Mouse (Mus musculus) kidney, postnatal 10 days (tissue): ENCODE data around the gene Nipa1.

Experiments
- DNase-seq: peaks from one replicate; pipeline ENCODE4 v3.0.0; 2021; ENCODE audit warnings: mixed read lengths

The Nipa1 gene

GRCm38 (mm10) chr7:55998997-55999396 is 20.8 kb downstream of the Nipa1 start:
- no peak for DNase-seq

DNA sequence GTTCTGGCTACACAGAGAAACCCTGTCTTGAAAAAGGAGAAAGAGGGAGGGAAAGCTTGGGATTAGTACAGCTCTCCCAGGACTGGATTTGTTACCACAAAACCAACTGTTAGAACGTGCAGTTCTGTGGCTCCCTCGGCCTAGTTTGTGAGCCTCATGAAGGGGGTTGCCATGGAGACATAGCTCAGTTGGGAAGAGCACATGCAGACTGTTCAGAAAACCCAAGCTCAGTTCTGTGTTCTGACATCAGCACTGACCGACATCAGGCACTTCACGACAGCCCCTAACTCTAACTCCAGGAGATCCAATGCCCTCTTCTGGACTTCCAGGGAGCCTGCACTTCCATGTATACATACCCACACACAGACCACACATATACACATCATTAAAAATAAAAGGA is 24.7 kb downstream of the Nipa1 start:
- DNase-seq: no peak

DNA sequence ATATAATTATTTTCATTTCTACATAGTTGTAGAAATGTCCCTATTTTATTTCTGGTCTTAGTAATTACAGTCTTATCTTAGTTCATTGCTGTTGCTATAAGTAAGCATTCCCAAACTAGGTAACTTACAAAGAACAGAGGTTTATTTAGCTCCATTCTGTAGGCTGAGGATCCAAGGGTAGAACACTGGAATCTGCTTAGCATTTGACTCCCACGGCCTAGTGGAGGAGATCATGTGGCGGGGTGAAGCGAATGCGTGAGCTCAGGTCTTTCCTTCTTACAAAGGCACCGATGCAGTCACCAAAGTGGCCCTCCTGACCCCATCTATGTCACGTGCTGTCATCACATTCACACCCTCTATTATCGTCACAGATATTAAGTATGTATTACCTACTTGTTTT is 27.9 kb downstream of the Nipa1 start:
- DNase-seq: no peak

DNA sequence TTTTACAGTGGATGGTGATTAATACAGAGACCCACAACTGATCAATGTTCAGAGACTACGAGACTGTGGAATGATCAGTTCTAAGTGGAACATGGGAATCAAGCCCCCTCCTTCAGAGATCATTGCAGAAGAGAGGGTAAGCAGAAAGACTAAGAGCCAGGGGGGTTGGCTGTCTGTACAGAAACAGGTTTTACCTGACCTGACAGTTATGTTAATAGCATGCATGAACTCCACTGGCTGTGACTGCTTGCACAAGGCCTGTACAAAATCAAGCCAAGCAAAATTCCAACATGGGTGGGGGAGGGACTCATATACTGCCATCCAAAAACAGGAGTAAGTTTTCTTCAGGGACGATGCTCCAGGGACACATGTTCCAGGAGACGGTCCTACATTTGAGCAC is 28.6 kb downstream of the Nipa1 start:
- no peak for DNase-seq

DNA sequence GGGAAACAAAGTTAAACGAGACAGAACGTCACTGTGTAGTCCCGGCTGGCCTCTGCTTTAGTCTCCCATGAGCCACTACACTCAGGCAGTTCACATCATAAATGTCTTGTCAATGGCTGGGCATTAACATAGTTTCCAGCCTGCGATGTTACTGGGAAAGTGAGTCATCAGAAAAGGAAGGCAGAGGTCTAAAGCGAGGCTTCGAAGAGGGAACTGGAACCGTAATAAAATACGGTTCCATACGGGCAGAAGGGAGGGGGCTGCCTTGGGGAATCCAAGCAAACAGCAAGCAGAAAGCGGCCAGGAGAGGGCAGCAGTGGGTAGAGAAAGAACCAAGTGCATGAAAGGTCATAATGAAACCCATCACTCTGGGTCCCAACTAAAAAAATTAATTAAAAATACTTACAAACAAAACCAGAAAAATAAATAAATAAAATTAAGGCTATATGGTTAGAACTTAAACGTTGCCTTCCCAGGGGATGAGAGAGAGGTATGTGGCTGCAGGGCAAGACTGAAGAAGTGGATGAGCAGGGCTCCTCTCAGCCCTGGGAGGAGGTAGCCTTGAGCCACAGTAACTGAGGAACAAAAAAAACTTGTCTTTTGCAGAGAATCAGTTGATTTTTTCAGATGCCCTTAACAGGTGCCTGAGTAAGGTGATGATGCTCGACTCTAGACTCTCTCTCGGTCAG is 33.1 kb downstream of the Nipa1 start:
- DNase-seq: peak; percentile 93

DNA sequence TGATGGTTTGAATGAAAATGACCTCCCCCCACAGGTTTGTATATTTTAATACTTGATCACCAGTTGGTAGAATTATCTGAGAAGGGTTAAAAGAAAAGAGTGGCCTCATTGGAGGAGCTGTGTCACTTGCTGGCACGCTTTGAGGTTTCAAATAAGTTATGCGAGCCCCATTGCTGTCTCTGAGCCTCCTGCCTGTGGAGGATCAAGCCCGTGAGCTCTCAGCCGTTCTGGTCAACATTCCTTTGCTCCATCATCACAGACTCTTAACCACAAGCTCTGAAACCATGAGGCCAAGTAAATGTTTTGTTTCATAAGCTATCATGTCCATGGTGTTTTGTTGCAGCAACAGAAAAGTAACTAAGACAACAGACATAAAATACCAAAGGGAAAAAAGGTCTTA is 35.0 kb downstream of the Nipa1 start:
- DNase-seq: no peak

- no peak for DNase-seq
Measured at GRCm38 (mm10) chr7:55983107-55983506, 36.6 kb downstream of the Nipa1 start.

DNA sequence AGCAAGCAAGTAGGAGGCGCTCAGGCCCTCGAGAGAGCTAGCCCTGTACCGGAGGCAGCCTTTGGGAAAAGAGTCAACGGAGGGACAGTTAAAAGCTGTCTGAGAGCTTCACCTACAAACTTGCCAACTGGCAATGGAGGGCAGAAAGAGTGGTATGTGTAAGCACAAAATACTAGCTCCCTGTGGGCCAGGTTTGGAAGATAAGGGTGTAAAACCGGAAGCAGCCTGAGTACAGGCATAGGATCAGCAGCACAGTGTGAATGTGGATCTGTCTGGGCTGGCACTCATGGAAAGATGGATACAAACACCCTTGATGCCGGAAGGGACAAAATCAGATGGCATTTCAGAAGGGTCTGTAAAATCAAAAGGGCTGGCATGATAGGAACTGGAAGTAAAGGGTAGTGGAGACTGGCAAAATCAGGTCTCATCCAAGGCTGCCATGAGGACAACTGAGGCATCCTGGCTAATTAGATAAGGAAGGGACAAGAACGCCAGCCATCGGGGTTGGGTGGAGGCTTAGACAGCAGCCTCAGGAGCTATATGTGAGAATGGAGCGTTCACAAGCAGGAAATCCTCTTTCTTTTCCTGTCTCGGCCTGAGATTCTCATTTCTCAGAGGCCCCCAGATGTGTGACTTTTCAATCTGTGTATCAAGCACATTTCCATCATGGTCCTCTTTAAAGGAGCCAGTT is 37.6 kb downstream of the Nipa1 start:
- DNase-seq: no peak

GRCm38 (mm10) chr7:55981511-55981910 is 38.2 kb downstream of the Nipa1 start:
- DNase-seq: no peak

DNA sequence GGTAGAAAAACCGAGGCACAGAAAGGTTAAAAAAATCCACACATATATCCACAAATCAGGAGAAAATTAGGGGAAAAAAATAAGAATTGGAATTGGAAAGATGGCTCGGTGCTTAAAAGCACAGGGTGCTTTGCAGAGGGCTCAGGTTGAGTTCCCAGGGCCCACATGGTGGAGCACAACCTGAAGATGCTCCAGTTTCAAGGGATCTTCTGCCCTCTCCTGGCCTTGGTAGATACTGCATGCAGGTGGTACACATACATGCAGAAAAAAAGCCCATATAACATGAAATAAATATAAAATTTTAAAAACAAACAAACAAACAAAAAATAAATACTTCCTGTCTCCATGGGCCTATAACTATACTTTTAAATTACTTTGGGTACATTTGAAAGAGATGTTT is 45.3 kb downstream of the Nipa1 start:
- no peak for DNase-seq

DNA sequence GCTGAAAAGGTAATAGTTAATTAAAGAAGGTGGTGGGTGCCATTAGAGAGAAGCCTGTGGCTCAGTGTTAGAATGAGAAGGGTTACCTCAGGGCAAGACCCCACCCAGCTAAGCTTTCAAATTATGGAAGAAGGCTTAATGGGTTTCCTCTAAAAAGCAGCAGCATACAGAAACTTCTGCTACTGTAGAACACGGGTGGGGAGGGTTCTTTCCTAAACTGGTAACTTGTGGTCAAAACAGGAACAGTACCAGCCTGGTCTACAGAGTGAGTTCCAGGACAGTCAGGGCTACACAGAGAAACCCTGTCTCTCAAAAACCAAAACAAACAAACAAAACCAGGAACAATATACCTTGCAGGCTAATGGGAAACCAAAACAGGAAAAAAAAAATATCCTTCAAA is 50.3 kb downstream of the Nipa1 start:
- DNase-seq: no peak

GRCm38 (mm10) chr7:55968258-55968901 is 51.4 kb downstream of the Nipa1 start:
- peak; percentile 19 for DNase-seq

GRCm38 (mm10) chr7:55966866-55967460 is 52.8 kb downstream of the Nipa1 start:
- DNase-seq: no peak

GRCm38 (mm10) chr7:55962004-55962908 is 57.5 kb downstream of the Nipa1 start, which contains the start of gene Nipa2:
Gene Nipa2 (minus strand): TSS chr7:55962476.
- DNase-seq: peak; percentile 98

GRCm38 (mm10) chr7:55960506-55960905 is 59.2 kb downstream of the Nipa1 start:
- DNase-seq: no peak

DNA sequence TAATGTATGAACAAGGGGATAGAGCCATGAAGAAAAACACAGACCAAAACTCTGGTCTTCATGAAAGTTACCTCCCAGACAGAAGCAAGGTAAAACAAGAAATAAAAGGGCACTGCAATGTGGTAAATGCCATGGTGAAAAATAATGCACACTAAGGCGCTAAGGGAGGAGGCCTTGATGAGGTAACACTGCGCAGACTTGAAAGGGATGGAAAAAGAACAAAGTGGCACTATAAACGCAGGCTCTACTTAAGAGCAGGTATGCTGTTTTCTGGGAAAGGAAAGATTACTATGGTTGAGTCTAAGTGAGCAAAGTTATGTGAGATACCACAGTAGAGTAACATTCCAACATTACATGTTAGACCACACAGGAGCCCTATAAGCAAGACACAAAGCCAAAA is 60.0 kb downstream of the Nipa1 start:
- no peak for DNase-seq

- no peak for DNase-seq
Measured at GRCm38 (mm10) chr7:55957916-55958315, 61.8 kb downstream of the Nipa1 start.

GRCm38 (mm10) chr7:55957178-55957577 is 62.6 kb downstream of the Nipa1 start:
- no peak for DNase-seq

- DNase-seq: no peak
Measured at GRCm38 (mm10) chr7:55956054-55956453, 63.7 kb downstream of the Nipa1 start.

GRCm38 (mm10) chr7:55938341-55938740 is 81.4 kb downstream of the Nipa1 start:
- no peak for DNase-seq

DNA sequence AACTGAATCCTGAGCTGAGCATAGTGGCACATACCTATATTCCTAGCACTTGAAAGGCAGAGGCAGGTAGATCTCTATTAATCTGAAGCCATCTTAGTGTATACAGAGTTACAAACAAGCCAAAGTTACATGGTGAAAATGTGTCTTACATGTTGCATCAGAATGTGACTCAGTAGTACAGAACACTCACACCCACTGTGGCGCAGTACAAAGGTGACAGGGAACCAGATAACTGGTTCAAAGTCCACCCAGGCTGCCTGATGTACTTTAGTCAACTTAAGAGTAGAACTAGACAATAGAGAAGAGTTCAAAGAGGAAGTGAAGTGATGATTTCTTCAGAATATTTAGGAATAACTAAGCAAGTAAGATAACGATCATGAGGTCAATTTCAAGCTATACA is 84.7 kb downstream of the Nipa1 start:
- no peak for DNase-seq

DNA sequence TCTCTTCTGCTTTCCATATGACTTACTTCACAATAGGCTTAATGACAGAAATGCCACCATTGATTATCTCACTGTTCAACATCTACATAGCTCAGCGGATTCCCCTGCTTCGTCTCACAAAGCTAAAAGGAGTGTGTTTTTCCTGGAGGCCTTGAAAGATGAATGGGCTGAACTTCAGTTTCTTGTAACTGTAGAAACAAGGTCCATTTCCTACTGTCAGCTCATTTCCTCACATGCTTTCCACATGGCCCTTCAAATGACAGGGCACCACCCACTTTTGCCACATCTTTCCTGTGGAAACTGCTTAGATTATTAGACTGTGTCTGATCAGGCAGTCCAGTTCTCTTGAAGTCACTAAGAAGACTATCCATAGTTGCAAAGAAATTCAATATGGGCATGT is 91.1 kb downstream of the Nipa1 start:
- no peak for DNase-seq
